Mouse (Mus musculus) adrenal gland, postnatal 25 days (tissue): Measurements from ENCODE around the gene Gns. TPM values are rescaled to one million over a fixed set of nuclear protein-coding genes. Genes with fewer than 3 reads are reported as not detected.
"Not testable (repeated sequence)": the region's sequence is repeated elsewhere in the genome, so short reads cannot be mapped to it uniquely, and the experiment has no call there.

Experiments
- DNase-seq: peaks from one replicate; pipeline ENCODE4 v3.0.0; 2021; ENCODE audit warnings: mixed read lengths
- long read RNA-seq: library from polyadenylated mRNA; stranded (forward); transcript quantifications from one replicate; pipeline ENCODE4 v2.0.0, GENCODE M21; 2021
- total RNA-seq: library from RNA; stranded (reverse); gene quantifications from 2 replicates; pipeline ENCODE4 v1.2.3, GENCODE M21; 2021

Gns gene
- total RNA-seq, result 194 and 195 TPM in 2 replicates
- long read RNA-seq, transcript Gns-201 (14 exons, 3,855 nt), result major isoform, 107 of 192 reads
- long read RNA-seq, partial matches to known transcripts, result 37 of 192 reads
- long read RNA-seq, other reads (novel, unspliced or antisense), result 45 of 192 reads

GRCm38 (mm10) chr10:121364801-121365564 lies at the start of gene Gns:
Gns (plus strand) TSS chr10:121365090.
- peak; percentile 95 for DNase-seq

- no peak for DNase-seq
These were observed 49.3 kb upstream of the Gns start for GRCm38 (mm10) chr10:121315321-121316283.

GRCm38 (mm10) chr10:121316361-121316760 lies 48.5 kb upstream of the Gns start:
- no peak for DNase-seq

GRCm38 (mm10) chr10:121318397-121318950 lies 46.4 kb upstream of the Gns start:
- DNase-seq, result no peak

- no peak for DNase-seq
These were observed 41.4 kb upstream of the Gns start for GRCm38 (mm10) chr10:121323493-121323892.

- no peak for DNase-seq
These were observed 38.7 kb upstream of the Gns start for GRCm38 (mm10) chr10:121326167-121326566.

- DNase-seq, result no peak
These were observed 35.3 kb upstream of the Gns start for GRCm38 (mm10) chr10:121329586-121329985.

GRCm38 (mm10) chr10:121330940-121331339 lies 34.0 kb upstream of the Gns start:
- DNase-seq, result peak; percentile 76

- DNase-seq, result peak; percentile 65
These were observed 30.3 kb upstream of the Gns start for GRCm38 (mm10) chr10:121334576-121334975.

- DNase-seq, result not testable (repeated sequence)
These were observed 28.4 kb upstream of the Gns start for GRCm38 (mm10) chr10:121336536-121336935.

- DNase-seq, result no peak
These were observed 23.9 kb upstream of the Gns start for GRCm38 (mm10) chr10:121340754-121341593.

- no peak for DNase-seq
These were observed 22.6 kb upstream of the Gns start for GRCm38 (mm10) chr10:121342260-121342659.

- DNase-seq, result no peak
These were observed 21.0 kb upstream of the Gns start for GRCm38 (mm10) chr10:121343867-121344266.

- no peak for DNase-seq
These were observed 15.6 kb upstream of the Gns start for GRCm38 (mm10) chr10:121349244-121349643.

GRCm38 (mm10) chr10:121350357-121351065 lies 14.4 kb upstream of the Gns start:
- DNase-seq, result peak; percentile 15

GRCm38 (mm10) chr10:121351066-121351581 lies 13.8 kb upstream of the Gns start, which contains the start of gene Tbc1d30:
Tbc1d30 (minus strand) TSS chr10:121351278.
- DNase-seq, result peak; percentile 70

GRCm38 (mm10) chr10:121351692-121352290 lies 13.1 kb upstream of the Gns start:
- DNase-seq, result no peak

- DNase-seq, result no peak
These were observed 4.5 kb upstream of the Gns start for GRCm38 (mm10) chr10:121360358-121360757.

GRCm38 (mm10) chr10:121363201-121363600 lies 1.7 kb upstream of the Gns start:
- no peak for DNase-seq

GRCm38 (mm10) chr10:121364306-121364705 lies 584 bp upstream of the Gns start:
- no peak for DNase-seq
